In the genomic region with DNA sequence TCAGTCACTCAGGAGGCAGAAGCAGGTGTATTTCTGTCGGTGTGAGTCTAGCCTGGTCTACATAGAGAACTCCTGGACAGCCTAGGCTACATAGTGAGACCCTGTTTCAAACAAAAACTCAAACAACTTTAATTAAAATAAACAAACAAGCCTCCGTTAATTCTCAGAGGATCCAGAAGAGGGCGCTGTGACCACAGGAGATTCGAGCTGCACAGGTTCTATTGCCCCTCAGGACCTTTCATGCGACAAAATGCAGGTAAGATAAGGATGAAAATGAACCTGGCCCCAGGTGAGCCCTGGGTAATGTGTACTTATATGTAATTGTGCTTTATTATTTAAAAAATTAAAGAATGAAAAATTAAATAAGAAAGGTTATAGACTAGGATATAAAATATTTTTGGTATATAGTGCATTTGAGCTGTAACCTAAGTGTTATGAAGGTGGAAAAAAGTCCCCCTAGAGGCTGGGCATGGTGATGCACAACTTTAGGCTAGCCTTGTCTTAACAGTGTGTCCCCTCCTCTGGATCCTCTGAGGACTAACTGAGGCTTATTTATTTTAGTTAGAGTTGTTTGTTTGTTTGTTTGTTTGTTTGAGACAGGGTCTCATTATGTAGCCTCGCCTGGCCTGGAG, we compare ENCODE assay signal across 10 mouse cellular contexts. TPM values are rescaled to one million over a fixed set of nuclear protein-coding genes. Genes with fewer than 3 reads are reported as not detected.
A peak's percentile ranks its signal among the peaks of the same experiment; 100 is the strongest.
DNase-seq lines count a peak whose midpoint lies in the region; ATAC-seq and TF ChIP-seq lines count a peak whose summit lies in the region.
"Had no signal": no experiment of that assay in that cellular context is flagged by ENCODE, and none has a peak within 500 bp of the region (broad histone marks: within the 10 kb centered on the region; RNA-seq: fewer than 3 reads in every experiment).

No protein-coding gene starts in this region.

- TF ChIP-seq EP300 in lung, postnatal 0 days (IDR thresholded peaks at IDR 0.05): no peak

- H3K4me3 ChIP-seq in kidney, embryonic 15.5 days (replicated peaks): no peak overlapping the region
- H3K4me3 ChIP-seq in lung, postnatal 0 days (ENCODE audit: low read depth, low read length): no peak overlapping the region
- H3K4me3 ChIP-seq: embryonic facial prominence, embryonic 13.5 days had no signal

- no peak overlapping the region for H3K27ac ChIP-seq in kidney, embryonic 15.5 days
- H3K27ac ChIP-seq in lung, postnatal 0 days (ENCODE audit: low read length): no peak overlapping the region
- H3K27ac ChIP-seq: embryonic facial prominence, embryonic 13.5 days had no signal

- WGBS in kidney, embryonic 15.5 days: 10% methylated on average over 6 of the region's 6 CpGs
- WGBS in lung, postnatal 0 days: 6% methylated on average over 6 of the region's 6 CpGs

- no peak for ATAC-seq in kidney, embryonic 15.5 days (replicated peaks; ENCODE audit: low FRiP score)
- 0 out of 2 replicates have a peak, but pooled peaks have one; percentile 43 for ATAC-seq in lung, postnatal 0 days
- ATAC-seq: midbrain, embryonic 16.5 days had no signal

- no peak overlapping the region for H3K4me2 ChIP-seq in kidney, embryonic 15.5 days
- no peak overlapping the region for H3K4me2 ChIP-seq in lung, postnatal 0 days (replicated peaks; ENCODE audit: low read depth, low read length)
- H3K4me2 ChIP-seq: embryonic facial prominence, embryonic 13.5 days had no signal

- H3K9ac ChIP-seq in kidney, embryonic 15.5 days: no peak overlapping the region
- no peak overlapping the region for H3K9ac ChIP-seq in lung, postnatal 0 days (replicated peaks; ENCODE audit: low read depth)
- H3K9ac ChIP-seq: embryonic facial prominence, embryonic 13.5 days had no signal

- no peaks in the 10 kb centered on the region for H3K9me3 ChIP-seq in kidney, embryonic 15.5 days (replicated peaks)
- H3K9me3 ChIP-seq in lung, postnatal 0 days (ENCODE audit: low read length): no peaks in the 10 kb centered on the region
- H3K9me3 ChIP-seq: embryonic facial prominence, embryonic 13.5 days had no signal

- peaks cover 40% of the 10 kb centered on the region for H3K27me3 ChIP-seq in kidney, embryonic 15.5 days
- H3K27me3 ChIP-seq in lung, postnatal 0 days (replicated peaks; ENCODE audit: insufficient read depth, low read length): no peaks in the 10 kb centered on the region

- H3K4me1 ChIP-seq in kidney, embryonic 15.5 days: no peaks in the 10 kb centered on the region
- H3K4me1 ChIP-seq in lung, postnatal 0 days (ENCODE audit: insufficient read depth, low read depth, low read length): no peaks in the 10 kb centered on the region
- H3K4me1 ChIP-seq: embryonic facial prominence, embryonic 13.5 days had no signal

- no peaks in the 10 kb centered on the region for H3K36me3 ChIP-seq in kidney, embryonic 15.5 days
- H3K36me3 ChIP-seq in lung, postnatal 0 days (ENCODE audit: insufficient read depth, low read length): no peaks in the 10 kb centered on the region
- H3K36me3 ChIP-seq: embryonic facial prominence, embryonic 13.5 days had no signal

- TF ChIP-seq CTCF in lung, postnatal 0 days (IDR thresholded peaks at IDR 0.05): peak; percentile 64

- peak; percentile 58 for DNase-seq in kidney, adult 9 months
- peak; percentile 42 to 61 for DNase-seq in CD8-positive naive resting alpha-beta T cell, adult 2 months (ENCODE audit: low read depth in 2 of 2, low spot score in 2 of 2)
- DNase-seq in R1 (ENCODE audit: low read depth, low spot score): peak; percentile 83
- peak; percentile 48 for DNase-seq in lung, postnatal 0 days (ENCODE audit: low spot score)
- DNase-seq in ovary, adult 18-20 months (ENCODE audit: low spot score): no peak
- DNase-seq in left cerebral cortex, adult 8-10 months (ENCODE audit: low spot score in 2 of 2): no peak

RNA-seq across cellular contexts. Expression of a gene that starts 10.7 kb away (rescaled TPM):
- polyA plus RNA-seq in kidney, embryonic 15.5 days (2015; fragmentation: Nextera tagmentation; extraction: Ambion mirVana): 0.17 and 0.33 TPM in 2 replicates
- polyA plus RNA-seq in lung, postnatal 0 days (2015; fragmentation: Nextera tagmentation; extraction: Ambion mirVana): 0.33 and 0.56 TPM in 2 replicates
- 100 to 1,000 TPM; 230 to 238 (median 233) TPM for total RNA-seq in left cerebral cortex, adult 8-10 months (2022)
- total RNA-seq: hematopoietic stem cell, adult 5-6 weeks had no signal

RNA-seq across cellular contexts. Expression of a gene that starts 16.6 kb away (rescaled TPM):
- 0.12 and 0.23 TPM in 2 replicates for polyA plus RNA-seq in kidney, embryonic 15.5 days (2015; fragmentation: Nextera tagmentation; extraction: Ambion mirVana)
- polyA plus RNA-seq in lung, postnatal 0 days (2015; fragmentation: Nextera tagmentation; extraction: Ambion mirVana): not detected in 2 replicates
- total RNA-seq in left cerebral cortex, adult 8-10 months (2022): 10 to 100 TPM; 23.0 to 35.7 (median 32.1) TPM
- total RNA-seq: hematopoietic stem cell, adult 5-6 weeks had no signal

RNA-seq across cellular contexts. Expression of a gene that starts 32.2 kb away (rescaled TPM):
- polyA plus RNA-seq in kidney, embryonic 15.5 days (2015; fragmentation: Nextera tagmentation; extraction: Ambion mirVana): 38.2 and 45.4 TPM in 2 replicates
- 8.0 and 10.8 TPM in 2 replicates for polyA plus RNA-seq in lung, postnatal 0 days (2015; fragmentation: Nextera tagmentation; extraction: Ambion mirVana)
- total RNA-seq in left cerebral cortex, adult 8-10 months (2022): 10 to 100 TPM; 16.7 to 19.5 (median 18.1) TPM

RNA-seq across cellular contexts. Expression of a gene that starts 39.9 kb away (rescaled TPM):
- polyA plus RNA-seq in kidney, embryonic 15.5 days (2015; fragmentation: Nextera tagmentation; extraction: Ambion mirVana): 31.1 and 34.6 TPM in 2 replicates
- polyA plus RNA-seq in lung, postnatal 0 days (2015; fragmentation: Nextera tagmentation; extraction: Ambion mirVana): 22.2 and 30.7 TPM in 2 replicates
- 1 to 10 TPM; 4.0 to 5.5 (median 5.2) TPM for total RNA-seq in left cerebral cortex, adult 8-10 months (2022)

RNA-seq across cellular contexts. Expression of a gene that starts 47.5 kb away (rescaled TPM):
- 164 and 174 TPM in 2 replicates for polyA plus RNA-seq in kidney, embryonic 15.5 days (2015; fragmentation: Nextera tagmentation; extraction: Ambion mirVana)
- polyA plus RNA-seq in lung, postnatal 0 days (2015; fragmentation: Nextera tagmentation; extraction: Ambion mirVana): 180 and 186 TPM in 2 replicates
- total RNA-seq in left cerebral cortex, adult 8-10 months (2022): 10 to 100 TPM; 75.8 to 85.5 (median 78.9) TPM

Comparison
In these comparisons a context has a peak if more than half of its experiments do, and no peak if none do; other contexts are left out.
1. DNase-seq: peak in kidney, adult 9 months (single experiment), CD8-positive naive resting alpha-beta T cell, adult 2 months (2 of 2), R1 (single experiment) and lung, postnatal 0 days (single experiment); none in ovary, adult 18-20 months (single experiment) and left cerebral cortex, adult 8-10 months (0 of 2).